In the genomic region with DNA sequence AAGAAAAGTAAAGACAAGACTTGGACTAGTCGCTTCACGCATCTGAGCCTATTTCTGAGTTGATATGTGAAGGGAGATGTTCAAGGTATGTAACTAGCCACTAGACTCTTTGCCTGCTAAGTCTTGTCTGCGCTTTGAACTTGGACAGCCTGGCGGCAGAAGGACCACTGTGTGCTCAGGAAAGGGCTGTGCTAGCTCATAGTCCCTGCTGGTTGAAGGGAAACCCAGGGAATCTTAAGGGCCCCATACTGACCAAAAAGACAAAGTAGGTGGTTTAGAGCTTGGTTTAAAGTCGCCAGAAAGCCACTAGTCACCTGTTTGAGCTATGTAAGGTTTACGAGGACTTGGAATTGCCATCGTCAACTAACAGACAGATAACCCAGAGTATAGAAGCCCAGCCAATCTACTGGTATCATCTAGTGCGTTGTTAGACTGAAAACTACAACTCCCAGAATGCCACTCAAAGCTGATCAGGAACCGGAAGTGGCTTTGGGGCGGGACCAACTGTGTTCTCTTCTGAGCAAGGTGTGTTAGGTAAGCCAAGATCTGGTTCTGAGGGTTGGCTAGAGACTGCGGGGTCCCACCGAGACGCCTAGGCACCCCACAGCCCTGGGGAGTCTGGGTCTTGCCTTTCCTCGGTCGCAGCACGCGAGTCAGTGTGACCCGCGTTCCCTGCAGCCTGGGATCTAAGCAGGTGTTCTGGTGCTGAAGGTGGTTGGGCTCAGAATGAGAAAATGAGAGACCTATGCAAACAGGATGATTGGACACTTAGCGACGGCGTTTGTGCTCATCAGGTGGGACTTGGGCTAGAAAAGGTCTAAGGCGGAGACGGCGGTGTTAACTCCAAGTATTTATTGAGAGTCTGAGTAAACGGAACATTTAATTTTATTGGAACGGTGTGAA, we compare ENCODE assay signal across 8 mouse cellular contexts. TPM values are rescaled to one million over a fixed set of nuclear protein-coding genes. Genes with fewer than 3 reads are reported as not detected.
DNase-seq lines count a peak whose midpoint lies in the region; ATAC-seq and TF ChIP-seq lines count a peak whose summit lies in the region.

A gene (plus strand): TSS at position 466 of the 903 bp plus-strand sequence.

- peak; percentile 82 for DNase-seq in 3134 (ENCODE audit: extremely low read depth, insufficient read length, low spot score)
- DNase-seq in adrenal gland, adult 8-10 months: peak; percentile 45
- DNase-seq in embryo, embryonic 9.5 days (ENCODE audit: extremely low spot score): peak; percentile 69
- DNase-seq in kidney, adult 2 months: peak; percentile 86
- DNase-seq in limb, embryonic 11.5 days (ENCODE audit: low spot score): peak; percentile 81
- peak; percentile 36 to 60 for DNase-seq in spleen, postnatal 14 days (ENCODE audit: low spot score in 2 of 2)

- WGBS in kidney, adult 2 months: 14% methylated on average over 27 of the region's 27 CpGs
- WGBS in limb, embryonic 11.5 days: 22% methylated on average over 27 of the region's 27 CpGs
- WGBS in midbrain, embryonic 13.5 days: 21% methylated on average over 27 of the region's 27 CpGs

- TF ChIP-seq POLR2A in kidney, adult 2 months (IDR thresholded peaks at IDR 0.05; ENCODE audit: low read depth, low read length): no peak

- H3K36me3 ChIP-seq in kidney, adult 2 months (ENCODE audit: control insufficient read depth, insufficient read depth, low read length): no peaks in the 10 kb centered on the region; the same call in 1 of the 2 replicates
- H3K36me3 ChIP-seq in limb, embryonic 11.5 days (ENCODE audit: control insufficient read depth, insufficient read depth, low read length): no peaks in the 10 kb centered on the region
- H3K36me3 ChIP-seq in midbrain, embryonic 13.5 days: peaks cover 19% of the 10 kb centered on the region

- no peak for TF ChIP-seq CTCF in kidney, adult 2 months (conservative IDR thresholded peaks at IDR 0.05; ENCODE audit: insufficient read depth, insufficient read length, low read depth, low read length)

- H3K4me2 ChIP-seq in limb, embryonic 11.5 days (ENCODE audit: low read depth, severe bottlenecking): peak within 1 kb of the TSS; percentile 68
- peak within 1 kb of the TSS; percentile 76 for H3K4me2 ChIP-seq in midbrain, embryonic 13.5 days (replicated peaks)

- peaks cover 3% of the 10 kb centered on the region; the same call in 1 of the 2 replicates for H3K4me1 ChIP-seq in kidney, adult 2 months (ENCODE audit: control insufficient read depth, insufficient read depth, low read length)
- H3K4me1 ChIP-seq in limb, embryonic 11.5 days (ENCODE audit: control insufficient read depth, insufficient read depth, low read length): no peaks in the 10 kb centered on the region; the same call in 1 of the 2 replicates
- H3K4me1 ChIP-seq in midbrain, embryonic 13.5 days (replicated peaks): peaks cover 14% of the 10 kb centered on the region

- ATAC-seq in granulocyte monocyte progenitor cell, adult 5-6 weeks (replicated peaks; ENCODE audit: poor library complexity, severe bottlenecking): peak; percentile 95
- ATAC-seq in limb, embryonic 11.5 days (ENCODE audit: insufficient number of reproducible peaks, low FRiP score, low TSS enrichment, low read depth): peak; percentile 31; the same call in 1 of the 2 replicates
- peak; percentile 94 for ATAC-seq in midbrain, embryonic 13.5 days

- H3K9ac ChIP-seq in limb, embryonic 11.5 days (ENCODE audit: low read length): peak within 1 kb of the TSS; percentile 68; the same call in 1 of the 2 replicates
- peak within 1 kb of the TSS; percentile 82 for H3K9ac ChIP-seq in midbrain, embryonic 13.5 days (replicated peaks)

- H3K27ac ChIP-seq in kidney, adult 2 months (ENCODE audit: insufficient read depth, low read depth, low read length): no peak within 1 kb of the TSS; the same call in 1 of the 2 replicates
- no peak within 1 kb of the TSS for H3K27ac ChIP-seq in limb, embryonic 11.5 days (replicated peaks; ENCODE audit: low read depth, low read length)
- no peak within 1 kb of the TSS for H3K27ac ChIP-seq in midbrain, embryonic 13.5 days

- no peaks in the 10 kb centered on the region for H3K9me3 ChIP-seq in limb, embryonic 11.5 days (ENCODE audit: control insufficient read depth, low read length)
- H3K9me3 ChIP-seq in midbrain, embryonic 13.5 days: no peaks in the 10 kb centered on the region

- peak within 1 kb of the TSS; percentile 84 for H3K4me3 ChIP-seq in kidney, adult 2 months (ENCODE audit: insufficient read depth, low read depth, low read length)
- peak within 1 kb of the TSS; percentile 83 for H3K4me3 ChIP-seq in limb, embryonic 11.5 days (ENCODE audit: low read depth, low read length)
- peak within 1 kb of the TSS; percentile 74 for H3K4me3 ChIP-seq in midbrain, embryonic 13.5 days (replicated peaks)

- H3K27me3 ChIP-seq in kidney, adult 2 months (replicated peaks; ENCODE audit: control insufficient read depth, insufficient read depth, low read length): no peaks in the 10 kb centered on the region
- no peaks in the 10 kb centered on the region for H3K27me3 ChIP-seq in limb, embryonic 11.5 days (ENCODE audit: control insufficient read depth, insufficient read depth, low read length)
- H3K27me3 ChIP-seq in midbrain, embryonic 13.5 days: no peaks in the 10 kb centered on the region

RNA-seq across cellular contexts. Expression of the gene that starts here (rescaled TPM):
- total RNA-seq in adrenal gland, adult 8-10 months (2022): 10 to 100 TPM in 3 of 4 experiments, 1 to 10 TPM in 1; 8.0 to 15.0 (median 12.7) TPM
- 10.5 and 19.3 TPM in 2 replicates for total RNA-seq in granulocyte monocyte progenitor cell, adult 5-6 weeks (2014; fragmentation: Nextera tagmentation)
- total RNA-seq in granulocyte monocyte progenitor cell, adult 5-6 weeks (2017): 15.2 and 25.6 TPM in 2 replicates
- 3.2 and 3.9 TPM in 2 replicates for polyA plus RNA-seq in kidney, adult 2 months (2012; rRNA removed)
- polyA plus RNA-seq in limb, embryonic 11.5 days (2014; fragmentation: Nextera tagmentation; extraction: Ambion mirVana): 23.8 and 24.5 TPM in 2 replicates
- 21.9 and 23.1 TPM in 2 replicates for polyA plus RNA-seq in midbrain, embryonic 13.5 days (2015; fragmentation: Nextera tagmentation; extraction: Ambion mirVana)

Comparison
In these comparisons a context has a peak if more than half of its experiments do, and no peak if none do; other contexts are left out.
1. ATAC-seq: peak in every context shown above with its lines; median percentile 95 in granulocyte monocyte progenitor cell, adult 5-6 weeks; 94 in midbrain, embryonic 13.5 days; 31 in limb, embryonic 11.5 days.